Mouse (Mus musculus) forebrain, embryonic 10.5 days (tissue): ENCODE measurements around the gene Gm42791. TPM values are rescaled to one million over a fixed set of nuclear protein-coding genes. Genes with fewer than 3 reads are reported as not detected.
A peak's percentile ranks its signal among the peaks of the same experiment; 100 is the strongest.

Source experiments
- DNase-seq: peaks from one replicate; pipeline ENCODE4 v3.0.0-alpha.2; 2017; ENCODE audit warnings: low spot score; ENCODE audit errors: extremely low spot score
- H3K27ac ChIP-seq: fragments of 300-500 bp; sonication (generic); 2 replicates; pipeline ENCODE4 v1.5.1; 2016; ENCODE audit warnings: mild to moderate bottlenecking
- H3K27me3 ChIP-seq: fragments of 300-500 bp; sonication (generic); 2 replicates; pipeline ENCODE4 v1.6.1; 2016; ENCODE audit warnings: mild to moderate bottlenecking; ENCODE audit not compliant: poor library complexity, severe bottlenecking
- H3K36me3 ChIP-seq: fragments of 300-500 bp; sonication (generic); replicated peaks from 2 replicates; pipeline ENCODE4 v1.6.1; 2016; ENCODE audit warnings: mild to moderate bottlenecking, moderate library complexity
- H3K4me1 ChIP-seq: fragments of 300-500 bp; sonication (generic); 2 replicates; pipeline ENCODE4 v1.6.1; 2016
- H3K4me3 ChIP-seq: fragments of 300-500 bp; sonication (generic); 2 replicates; pipeline ENCODE4 v1.5.1; 2016; ENCODE audit warnings: mild to moderate bottlenecking, moderate library complexity
- H3K9me3 ChIP-seq: fragments of 300-500 bp; sonication (generic); 2 replicates; pipeline ENCODE4 v1.6.1; 2016; ENCODE audit warnings: mild to moderate bottlenecking, moderate library complexity
- WGBS: fragments of 180-500 bp; shearing (Covaris S2); methylation state at CpG from one replicate; pipeline ENCODE4 v1.1.7; 2016; 5-methylcytosine and 5-hydroxymethylcytosine counted together
- polyA plus RNA-seq: library from polyadenylated mRNA; unstranded; fragments of >200 nt; fragmentation: Nextera tagmentation; extraction: Ambion mirVana; gene quantifications from 2 replicates; pipeline ENCODE4 v1.2.1, GENCODE M21; 2016

Gm42791 gene
- polyA plus RNA-seq, 1 experiment from 2014 or later, result 1.2 TPM

DNA sequence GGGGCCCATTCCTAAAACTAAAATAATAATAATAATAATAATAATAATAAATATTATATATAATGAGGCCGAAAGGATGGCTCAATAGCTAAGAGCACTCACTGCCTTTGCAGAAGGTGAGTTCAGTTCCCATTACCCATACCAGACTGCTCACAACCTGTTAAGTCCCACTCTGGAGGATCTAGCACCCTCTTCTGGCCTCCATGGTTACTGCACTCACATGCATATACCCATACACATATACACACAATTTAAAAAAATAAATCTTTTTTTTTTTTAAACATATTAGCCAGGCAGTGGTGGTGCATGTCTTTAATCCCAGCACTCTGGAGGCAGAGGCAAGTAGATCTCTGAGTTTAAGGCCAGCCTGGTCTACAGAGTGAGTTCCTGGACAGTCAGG lies 11.3 kb downstream of the Gm42791 start:
- H3K4me3 ChIP-seq, result no peak overlapping the region
- no peak for DNase-seq
- H3K4me1 ChIP-seq, result peaks cover 12% of the 10 kb centered on the region
- H3K27me3 ChIP-seq, result no peaks in the 10 kb centered on the region
- WGBS, result 100% methylated on average over 1 of the region's 1 CpGs
- peaks cover 19% of the 10 kb centered on the region for H3K9me3 ChIP-seq
- no peaks in the 10 kb centered on the region; the same call in 1 of the 2 replicates for H3K36me3 ChIP-seq
- H3K27ac ChIP-seq, result no peak overlapping the region

DNA sequence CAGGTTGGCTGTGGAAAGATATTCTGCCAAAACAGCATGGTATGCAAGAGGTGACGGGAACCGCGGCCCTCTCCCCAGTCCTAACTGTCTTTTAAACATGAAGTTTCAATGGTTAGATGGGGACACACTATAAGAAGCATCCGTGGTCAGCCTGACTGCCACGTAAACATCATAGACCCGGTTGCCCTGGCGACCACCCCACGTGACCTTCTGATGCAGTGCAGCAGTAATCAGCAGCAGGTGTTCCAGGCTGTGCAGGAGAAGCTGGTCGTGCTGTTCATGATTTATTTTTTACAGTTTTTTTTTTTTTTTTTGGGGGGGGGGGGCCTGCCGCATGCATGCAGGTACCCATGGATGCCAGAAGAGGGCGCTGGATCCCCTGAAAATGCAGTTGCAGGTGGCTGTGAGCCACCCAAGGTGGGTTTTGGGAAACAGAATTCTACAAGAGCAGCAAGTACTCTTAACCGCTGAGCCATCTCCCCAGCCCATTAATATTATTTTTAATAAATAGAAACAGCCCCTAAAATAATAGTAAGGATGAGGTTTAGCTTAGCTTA lies 11.8 kb downstream of the Gm42791 start:
- H3K36me3 ChIP-seq, result no peaks in the 10 kb centered on the region; the same call in 1 of the 2 replicates

DNA sequence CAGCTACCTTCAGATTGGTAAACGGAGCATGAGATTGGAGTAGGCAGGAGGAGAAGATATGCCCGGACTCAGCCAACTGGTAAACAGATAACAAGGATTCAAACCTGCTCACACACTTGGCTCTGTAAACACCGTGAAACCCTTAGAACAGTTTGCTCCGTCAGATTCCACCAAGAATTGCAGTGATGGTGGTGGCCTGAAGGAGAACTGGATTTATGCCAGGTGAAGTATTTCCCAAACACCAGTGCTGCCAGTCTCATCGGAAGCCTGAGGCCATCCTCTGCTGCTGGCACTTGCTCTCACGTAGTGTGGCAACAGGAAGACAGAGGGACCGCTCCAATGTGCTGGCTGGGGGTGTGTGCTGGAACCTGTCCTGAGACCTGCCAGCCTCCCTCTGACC lies 12.6 kb downstream of the Gm42791 start:
- Histone ChIP-seq H3K27ac (no peak overlapping the region), H3K4me3 (no peak overlapping the region), H3K27me3 (no peaks in the 10 kb centered on the region), H3K36me3 (no peaks in the 10 kb centered on the region; the same call in 1 of the 2 replicates), H3K9me3 (peaks cover 7% of the 10 kb centered on the region), H3K4me1 (peaks cover 25% of the 10 kb centered on the region)
- no peak for DNase-seq
- 94% methylated on average over 7 of the region's 7 CpGs for WGBS

More for the DNA sequence above, 11.8 kb downstream of the Gm42791 start:
- Histone ChIP-seq H3K27me3 (no peaks in the 10 kb centered on the region), H3K4me3 (no peak overlapping the region), H3K4me1 (peaks cover 17% of the 10 kb centered on the region), H3K27ac (no peak overlapping the region), H3K9me3 (peaks cover 15% of the 10 kb centered on the region)
- WGBS, result 70% methylated on average over 12 of the region's 12 CpGs
- no peak for DNase-seq

DNA sequence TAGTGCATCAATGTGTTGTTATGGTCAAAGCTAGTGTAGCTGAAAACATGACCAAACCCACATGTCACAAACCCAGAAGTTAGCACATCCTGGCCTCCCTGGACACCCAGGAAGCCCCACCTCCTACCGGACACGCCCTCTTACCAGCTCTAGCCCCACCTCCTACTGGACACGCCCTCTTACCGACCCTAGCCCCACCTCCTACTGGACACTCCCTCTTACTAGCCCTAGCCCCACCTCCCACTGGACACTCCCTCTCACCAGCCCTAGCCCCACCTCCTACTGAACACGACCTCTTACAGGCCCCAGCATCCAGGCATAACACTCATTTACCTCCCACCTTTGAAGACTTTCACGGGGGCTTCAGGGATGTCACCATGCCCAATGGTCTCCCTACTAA lies 14.3 kb downstream of the Gm42791 start:
- Histone ChIP-seq H3K36me3 (no peaks in the 10 kb centered on the region; the same call in 1 of the 2 replicates), H3K4me3 (no peak overlapping the region), H3K4me1 (peaks cover 32% of the 10 kb centered on the region), H3K9me3 (peaks cover 4% of the 10 kb centered on the region), H3K27me3 (no peaks in the 10 kb centered on the region), H3K27ac (no peak overlapping the region)
- DNase-seq, result no peak
- 53% methylated on average over 6 of the region's 6 CpGs for WGBS

DNA sequence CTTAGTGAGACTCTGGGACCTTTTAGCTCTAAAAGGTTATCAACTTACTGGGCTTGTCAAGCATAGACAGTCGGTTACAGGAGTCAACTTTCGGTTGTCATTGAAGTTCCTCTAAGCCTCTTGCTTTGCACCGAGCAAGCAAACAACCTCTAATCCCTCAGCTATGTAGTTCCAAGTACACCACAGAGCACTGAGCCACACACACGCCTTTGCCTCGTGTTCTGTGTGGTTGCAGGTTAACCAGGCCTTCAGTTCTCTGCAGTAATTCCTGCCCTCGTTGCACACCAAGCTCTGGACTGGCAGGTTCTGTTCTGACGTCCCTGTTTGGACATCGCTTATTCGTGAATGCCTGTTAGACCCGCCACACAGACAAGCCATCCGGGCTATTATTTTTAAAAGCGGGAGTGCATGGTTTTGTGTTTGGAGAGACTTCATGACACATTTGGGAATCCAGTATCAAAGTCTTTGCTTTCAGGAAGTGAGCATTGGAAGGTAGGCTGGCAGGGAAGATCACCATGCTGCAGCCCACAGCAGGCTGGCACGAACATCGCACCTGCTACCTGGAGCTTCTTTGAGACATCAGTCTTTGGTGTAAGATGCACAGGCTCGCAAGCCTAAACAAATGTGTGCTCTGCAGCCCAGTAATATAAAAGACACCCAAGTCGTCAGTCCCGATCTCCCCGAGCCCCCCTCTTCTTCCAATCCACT lies 16.3 kb downstream of the Gm42791 start:
- Histone ChIP-seq H3K36me3 (no peaks in the 10 kb centered on the region), H3K4me3 (no peak overlapping the region), H3K4me1 (peaks cover 30% of the 10 kb centered on the region), H3K27ac (peak overlapping the region; percentile 66), H3K9me3 (peaks cover under 1% of the 10 kb centered on the region), H3K27me3 (no peaks in the 10 kb centered on the region)
- 74% methylated on average over 18 of the region's 18 CpGs for WGBS
- no peak for DNase-seq

DNA sequence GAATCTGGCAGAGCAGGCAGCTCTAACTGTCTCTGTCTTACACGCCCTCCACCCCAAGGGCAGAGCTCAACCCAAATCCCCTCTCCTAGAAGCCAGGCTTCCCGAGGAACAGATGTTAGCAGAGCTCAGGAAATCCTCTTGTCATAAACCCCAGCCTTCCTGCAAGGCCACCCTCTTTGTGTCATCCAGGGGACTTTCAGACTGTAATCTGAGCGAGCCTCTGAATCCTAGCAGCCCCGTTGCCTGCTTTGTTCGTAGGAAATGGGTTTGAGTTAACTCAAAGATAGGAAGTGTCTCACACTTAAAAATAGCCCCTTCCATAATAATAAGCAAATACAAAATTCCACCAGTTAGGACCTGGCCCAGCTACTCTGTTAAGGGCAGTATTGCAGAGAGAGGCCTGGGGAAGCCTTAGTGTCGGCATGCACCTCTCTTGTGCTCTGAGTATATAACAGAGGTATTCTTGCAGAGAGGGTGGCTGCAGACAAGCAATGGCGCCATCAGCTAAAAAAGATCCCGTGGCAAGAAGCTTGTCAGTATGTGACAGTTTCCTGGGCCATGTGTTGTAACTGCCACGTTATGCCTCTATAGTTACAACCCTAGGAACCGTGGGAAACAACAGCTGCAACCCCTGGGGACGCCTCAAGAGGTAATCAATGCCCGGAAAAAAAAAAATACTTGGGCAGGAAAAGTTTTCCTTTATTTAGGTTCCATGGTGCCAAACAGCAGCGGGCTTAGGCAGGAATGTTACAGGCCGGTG lies 17.1 kb downstream of the Gm42791 start:
- Histone ChIP-seq H3K36me3 (no peaks in the 10 kb centered on the region), H3K27ac (peak overlapping the region; percentile 66), H3K9me3 (no peaks in the 10 kb centered on the region; the same call in 1 of the 2 replicates), H3K4me3 (no peak overlapping the region), H3K27me3 (no peaks in the 10 kb centered on the region), H3K4me1 (peaks cover 37% of the 10 kb centered on the region)
- 36% methylated on average over 14 of the region's 14 CpGs for WGBS
- DNase-seq, result no peak

DNA sequence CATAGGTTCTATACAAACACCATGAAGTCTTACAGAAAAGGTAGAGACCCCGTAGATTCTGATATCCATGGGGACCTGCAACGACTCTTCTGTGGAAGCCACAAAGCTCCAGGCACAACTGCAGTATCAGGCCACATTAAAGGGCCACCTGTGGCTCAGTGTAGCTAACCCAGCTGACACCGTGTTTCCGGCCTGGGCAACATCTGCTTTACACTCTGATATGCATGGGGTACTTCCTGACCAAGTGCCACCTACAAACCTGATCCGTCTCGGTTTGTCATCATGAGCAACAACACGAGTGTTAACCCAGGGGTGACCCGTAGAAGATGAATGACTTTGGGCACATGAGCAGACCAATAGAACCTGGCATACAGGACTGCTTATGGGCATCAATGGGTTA lies 18.1 kb downstream of the Gm42791 start:
- no peaks in the 10 kb centered on the region for H3K36me3 ChIP-seq
- 88% methylated on average over 8 of the region's 8 CpGs for WGBS
- DNase-seq, result no peak
- H3K27ac ChIP-seq, result no peak overlapping the region
- H3K4me1 ChIP-seq, result peaks cover 38% of the 10 kb centered on the region
- H3K9me3 ChIP-seq, result no peaks in the 10 kb centered on the region
- H3K27me3 ChIP-seq, result no peaks in the 10 kb centered on the region
- no peak overlapping the region for H3K4me3 ChIP-seq

DNA sequence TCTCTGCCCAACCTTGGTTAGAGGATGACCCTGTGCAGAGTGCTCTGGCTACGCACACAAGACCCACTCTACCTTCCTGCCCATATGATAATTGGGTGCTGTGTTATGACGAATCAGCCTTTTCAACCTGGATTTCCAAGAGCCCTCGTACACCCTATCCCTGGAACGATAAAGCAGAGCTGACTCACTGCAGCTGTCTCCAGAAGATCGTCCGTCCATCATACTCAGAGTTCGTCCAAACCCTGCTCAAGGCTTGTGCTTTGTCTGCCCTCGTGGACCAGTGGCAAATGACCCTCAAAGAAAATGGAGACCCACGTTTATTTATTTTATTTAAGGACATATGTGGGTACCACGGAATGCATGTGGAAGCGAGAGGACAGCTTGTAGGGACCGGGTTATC lies 19.9 kb downstream of the Gm42791 start:
- H3K27ac ChIP-seq, result no peak overlapping the region
- H3K4me1 ChIP-seq, result peaks cover 38% of the 10 kb centered on the region
- no peaks in the 10 kb centered on the region for H3K9me3 ChIP-seq
- DNase-seq, result no peak
- WGBS, result 89% methylated on average over 12 of the region's 12 CpGs
- no peak overlapping the region for H3K4me3 ChIP-seq
- no peaks in the 10 kb centered on the region for H3K36me3 ChIP-seq
- no peaks in the 10 kb centered on the region for H3K27me3 ChIP-seq

DNA sequence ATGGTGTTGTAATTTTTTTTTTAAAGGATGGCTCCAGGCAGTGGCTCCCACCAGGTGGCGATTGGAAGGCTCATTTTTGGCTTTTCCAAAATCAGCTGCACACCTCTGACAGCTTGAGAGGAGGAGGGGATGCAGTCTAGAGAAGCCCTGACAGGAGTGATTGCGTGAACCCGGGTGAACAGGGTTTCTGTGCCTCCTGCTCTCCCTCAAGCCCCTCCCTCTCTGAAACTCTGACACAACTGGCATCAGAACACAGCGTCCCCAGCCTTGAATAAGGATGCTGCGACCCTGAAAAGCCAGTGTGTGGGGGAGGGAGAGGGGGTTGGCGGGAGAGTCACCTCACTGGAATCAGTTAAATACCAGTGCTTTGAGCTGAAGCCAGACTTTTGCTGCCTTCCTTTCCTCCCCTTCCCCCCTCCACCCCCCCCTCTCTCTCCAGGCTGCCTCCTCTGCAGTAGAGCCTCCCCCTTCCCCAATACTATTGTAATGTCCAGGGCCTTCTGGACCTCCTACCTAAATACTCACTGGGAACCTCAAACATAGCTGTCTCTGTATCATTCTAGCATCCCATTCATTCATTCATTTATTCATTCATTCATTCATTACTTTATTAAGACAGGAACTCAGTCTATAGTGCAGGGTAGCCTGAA lies 21.8 kb downstream of the Gm42791 start:
- 12% methylated on average over 6 of the region's 6 CpGs for WGBS
- Histone ChIP-seq H3K4me3 (no peak overlapping the region), H3K4me1 (peaks cover 31% of the 10 kb centered on the region), H3K27ac (no peak overlapping the region), H3K36me3 (no peaks in the 10 kb centered on the region), H3K27me3 (no peaks in the 10 kb centered on the region), H3K9me3 (no peaks in the 10 kb centered on the region)
- DNase-seq, result no peak

DNA sequence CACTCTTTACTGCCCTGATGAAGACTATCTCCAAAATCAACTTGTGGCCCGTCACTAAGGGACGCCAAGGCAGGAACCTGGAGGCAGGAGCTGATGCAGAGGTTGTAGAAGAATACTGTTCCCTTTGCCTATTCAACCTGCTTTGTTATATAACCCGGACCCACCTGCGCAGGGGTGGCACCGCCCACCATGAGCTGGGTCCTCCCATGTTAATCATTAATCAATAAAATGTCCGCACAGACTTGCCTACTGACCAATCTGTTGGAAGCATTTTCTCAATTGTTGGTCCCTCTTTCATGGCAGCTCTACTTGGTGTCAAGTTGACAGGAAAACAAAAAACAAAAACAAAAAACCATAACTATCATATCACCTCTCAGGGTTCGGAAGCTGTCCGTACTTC lies 22.8 kb downstream of the Gm42791 start:
- Histone ChIP-seq H3K4me1 (peaks cover 22% of the 10 kb centered on the region), H3K4me3 (no peak overlapping the region), H3K27ac (no peak overlapping the region), H3K27me3 (no peaks in the 10 kb centered on the region), H3K36me3 (no peaks in the 10 kb centered on the region), H3K9me3 (no peaks in the 10 kb centered on the region)
- WGBS, result 91% methylated on average over 8 of the region's 8 CpGs
- DNase-seq, result no peak

DNA sequence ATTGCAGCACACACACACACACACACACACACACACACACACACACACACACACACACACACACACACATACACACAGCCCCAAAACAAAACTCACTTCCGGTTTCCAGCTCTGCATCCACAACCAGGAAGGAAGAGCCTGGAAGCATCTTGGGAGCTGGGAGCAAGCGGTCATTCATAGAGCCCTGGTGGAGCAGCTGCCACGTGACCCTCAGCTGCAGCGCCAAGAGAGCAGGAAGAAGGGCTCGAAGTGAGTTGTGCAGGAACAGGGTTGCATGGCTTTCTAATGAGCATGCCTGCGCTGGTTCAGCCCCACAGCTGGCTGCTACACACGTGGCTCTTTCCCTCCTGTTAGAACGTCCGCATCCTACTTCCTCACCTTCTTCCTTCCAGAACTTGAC lies 25.3 kb downstream of the Gm42791 start:
- Histone ChIP-seq H3K4me3 (no peak overlapping the region), H3K9me3 (no peaks in the 10 kb centered on the region), H3K36me3 (no peaks in the 10 kb centered on the region), H3K27me3 (no peaks in the 10 kb centered on the region), H3K4me1 (peaks cover 38% of the 10 kb centered on the region), H3K27ac (peak overlapping the region; percentile 56; the same call in 1 of the 2 replicates)
- WGBS, result 78% methylated on average over 9 of the region's 9 CpGs
- no peak for DNase-seq

DNA sequence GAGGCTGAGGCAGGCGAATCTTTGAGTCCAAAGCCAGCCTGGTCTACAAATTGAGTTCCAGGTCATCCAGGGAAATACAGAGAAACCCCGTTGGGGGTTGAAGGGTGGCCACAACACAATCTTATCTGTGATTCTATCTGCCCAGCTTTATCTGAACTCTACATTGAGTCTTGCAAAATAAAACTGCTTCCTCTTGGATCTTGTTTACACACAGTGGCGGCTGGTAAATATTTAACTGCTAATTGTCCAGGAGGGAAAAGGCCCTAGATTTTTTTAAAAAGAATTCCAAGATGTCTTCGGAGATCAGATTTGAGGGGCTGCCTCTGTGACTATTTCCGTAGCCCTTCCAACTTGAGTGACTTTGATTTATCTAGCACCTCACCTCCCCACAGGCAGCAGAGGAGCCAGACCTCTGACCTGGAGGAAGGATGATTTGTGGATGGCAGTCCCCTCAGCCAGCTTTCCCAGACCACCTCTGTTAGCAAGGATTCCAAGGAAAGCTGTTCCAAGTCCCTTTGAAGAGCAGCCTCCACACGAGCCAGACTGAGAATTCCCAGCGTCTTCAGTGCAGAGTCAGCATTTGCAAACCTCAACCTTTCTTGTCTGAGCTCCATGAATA lies 25.9 kb downstream of the Gm42791 start:
- 85% methylated on average over 7 of the region's 7 CpGs for WGBS

More for the DNA sequence above, 25.9 kb downstream of the Gm42791 start:
- peaks cover 37% of the 10 kb centered on the region for H3K4me1 ChIP-seq
- DNase-seq, result no peak
- H3K36me3 ChIP-seq, result no peaks in the 10 kb centered on the region
- no peaks in the 10 kb centered on the region for H3K9me3 ChIP-seq
- H3K27ac ChIP-seq, result 0 out of 2 replicates have a peak overlapping the region, but pooled peaks have one; percentile 25
- H3K4me3 ChIP-seq, result no peak overlapping the region
- H3K27me3 ChIP-seq, result no peaks in the 10 kb centered on the region
